Mouse (Mus musculus): ENCODE data around the gene Chchd4.

Chchd4 gene

GRCm38 (mm10) chr6:91414890-91415289, 58.5 kb downstream of the Chchd4 start:
- in situ Hi-C loops (cut with MboI; ENCODE audit: unreplicated experiment in 2 of 2): loop anchor here (5.0 to 25.0 kb wide), 4 partner anchors 130 to 1728 kb away; no protein-coding TSS in a partner anchor

Measured in v-Abl transformed pro-B cells (cell line).